Mouse (Mus musculus): Measurements from ENCODE around the gene Ajap1. TPM values are rescaled to one million over a fixed set of nuclear protein-coding genes. Genes with fewer than 3 reads are reported as not detected.

Gene Ajap1
- polyA plus RNA-seq, 1 experiment = 2.3 TPM

DNA sequence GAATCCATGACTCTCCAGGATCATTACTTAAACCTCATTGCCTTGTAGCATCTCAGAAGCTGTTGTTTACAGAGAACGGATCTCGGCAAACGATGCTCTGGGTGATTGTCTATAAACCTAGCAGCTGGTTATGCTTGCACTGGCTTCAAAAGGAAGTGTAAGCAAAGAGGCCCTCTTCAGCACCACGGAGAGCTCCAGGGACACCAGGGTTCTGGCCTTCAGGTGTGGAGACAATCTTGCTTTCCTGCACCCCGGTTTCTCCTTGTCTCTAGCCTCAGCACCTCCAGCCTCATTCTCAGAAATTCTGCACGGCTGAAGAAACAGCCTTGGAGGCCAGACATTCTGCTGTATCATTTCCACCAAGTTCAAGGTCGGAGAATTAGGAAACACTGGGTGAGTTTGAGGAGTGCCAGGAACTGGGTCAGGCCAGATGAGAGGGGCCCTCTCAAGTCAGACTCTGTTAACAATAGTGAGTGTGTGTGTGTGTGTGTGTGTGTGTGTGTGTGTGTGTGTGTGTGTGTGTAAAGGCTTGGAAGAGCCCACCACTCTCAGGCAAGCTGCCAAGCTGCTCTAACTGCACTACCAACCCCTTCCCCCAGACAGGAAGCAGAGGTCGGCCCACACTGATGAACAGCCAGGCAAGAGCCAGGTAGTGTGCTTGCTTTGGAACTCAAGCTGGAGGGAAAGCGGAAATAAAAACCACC, 124.9 kb downstream of the Ajap1 start:
- 48% methylated on average over 9 of the region's 9 CpGs for WGBS
- no peak for DNase-seq
- no peaks in the 10 kb centered on the region for H3K36me3 ChIP-seq (ENCODE audit: control insufficient read depth, insufficient read depth, low read length)
- no peak overlapping the region for H3K4me3 ChIP-seq (ENCODE audit: control insufficient read depth, insufficient read depth, low read length)
- no peak for TF ChIP-seq POLR2A (IDR thresholded peaks at IDR 0.05; ENCODE audit: control insufficient read depth, extremely low read depth, insufficient read depth, low read length, poor library complexity)
- TF ChIP-seq CTCF (IDR thresholded peaks at IDR 0.05; ENCODE audit: borderline replicate concordance, control insufficient read depth, extremely low read depth, insufficient read depth, low read length, poor library complexity) = no peak
- no peaks in the 10 kb centered on the region for H3K4me1 ChIP-seq (replicated peaks; ENCODE audit: control insufficient read depth, insufficient read depth, low read length)
- no peaks in the 10 kb centered on the region for H3K27me3 ChIP-seq (ENCODE audit: control insufficient read depth, insufficient read depth, low read length)
- no peak overlapping the region for H3K27ac ChIP-seq (ENCODE audit: control insufficient read depth, insufficient read depth, low read length)

DNA sequence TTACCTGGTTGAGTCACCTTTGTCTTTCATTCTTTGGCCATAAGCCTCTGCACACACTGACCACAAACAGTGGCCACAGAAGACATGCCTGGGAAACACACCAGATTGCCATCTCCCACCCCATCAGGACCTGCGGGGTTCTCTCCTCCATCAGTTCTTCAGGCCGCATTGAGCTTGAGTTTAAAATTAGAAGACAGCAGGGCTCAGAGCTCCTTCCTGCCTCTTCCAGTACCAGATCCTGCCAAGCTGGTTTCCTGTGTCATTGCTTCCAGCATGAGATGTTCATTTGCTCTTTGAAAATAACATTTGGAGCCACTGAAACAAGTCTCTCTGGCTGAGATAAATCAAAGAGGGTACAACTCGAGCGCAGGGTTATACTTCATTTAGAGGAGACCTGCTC, 126.4 kb downstream of the Ajap1 start:
- Histone ChIP-seq H3K27ac (ENCODE audit: control insufficient read depth, insufficient read depth, low read length) (no peak overlapping the region), H3K27me3 (ENCODE audit: control insufficient read depth, insufficient read depth, low read length) (no peaks in the 10 kb centered on the region), H3K36me3 (ENCODE audit: control insufficient read depth, insufficient read depth, low read length) (no peaks in the 10 kb centered on the region), H3K4me3 (ENCODE audit: control insufficient read depth, insufficient read depth, low read length) (no peak overlapping the region), H3K4me1 (replicated peaks; ENCODE audit: control insufficient read depth, insufficient read depth, low read length) (no peaks in the 10 kb centered on the region)
- TF ChIP-seq POLR2A (IDR thresholded peaks at IDR 0.05; ENCODE audit: control insufficient read depth, extremely low read depth, insufficient read depth, low read length, poor library complexity) = no peak
- TF ChIP-seq CTCF (IDR thresholded peaks at IDR 0.05; ENCODE audit: borderline replicate concordance, control insufficient read depth, extremely low read depth, insufficient read depth, low read length, poor library complexity) = no peak
- 92% methylated on average over 4 of the region's 4 CpGs for WGBS
- DNase-seq = no peak

DNA sequence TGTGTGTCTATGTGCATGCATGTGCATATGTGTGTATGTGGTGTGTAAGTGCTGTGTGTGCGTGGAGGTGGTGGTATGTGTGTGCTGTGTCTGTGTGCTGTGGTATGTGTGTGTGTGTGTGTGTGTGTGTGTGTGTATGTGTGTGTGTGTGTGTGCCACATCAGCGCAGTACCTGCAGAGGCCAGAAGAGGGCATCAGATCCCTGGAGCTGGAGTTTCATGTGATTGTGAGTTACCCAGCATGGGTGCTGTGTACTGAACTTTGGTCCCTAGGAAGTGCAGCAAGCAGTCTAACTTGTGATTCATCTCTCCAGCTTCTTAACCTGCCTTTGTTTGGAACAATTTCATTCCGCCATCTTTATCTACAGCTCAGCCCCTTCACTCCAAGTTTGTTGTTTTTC, 137.6 kb downstream of the Ajap1 start:
- Histone ChIP-seq H3K27ac (ENCODE audit: control insufficient read depth, insufficient read depth, low read length) (no peak overlapping the region), H3K27me3 (ENCODE audit: control insufficient read depth, insufficient read depth, low read length) (no peaks in the 10 kb centered on the region), H3K4me1 (replicated peaks; ENCODE audit: control insufficient read depth, insufficient read depth, low read length) (no peaks in the 10 kb centered on the region), H3K36me3 (ENCODE audit: control insufficient read depth, insufficient read depth, low read length) (no peaks in the 10 kb centered on the region), H3K4me3 (ENCODE audit: control insufficient read depth, insufficient read depth, low read length) (no peak overlapping the region)
- no peak for TF ChIP-seq CTCF (IDR thresholded peaks at IDR 0.05; ENCODE audit: borderline replicate concordance, control insufficient read depth, extremely low read depth, insufficient read depth, low read length, poor library complexity)
- DNase-seq = no peak
- WGBS = 90% methylated on average over 3 of the region's 3 CpGs

DNA sequence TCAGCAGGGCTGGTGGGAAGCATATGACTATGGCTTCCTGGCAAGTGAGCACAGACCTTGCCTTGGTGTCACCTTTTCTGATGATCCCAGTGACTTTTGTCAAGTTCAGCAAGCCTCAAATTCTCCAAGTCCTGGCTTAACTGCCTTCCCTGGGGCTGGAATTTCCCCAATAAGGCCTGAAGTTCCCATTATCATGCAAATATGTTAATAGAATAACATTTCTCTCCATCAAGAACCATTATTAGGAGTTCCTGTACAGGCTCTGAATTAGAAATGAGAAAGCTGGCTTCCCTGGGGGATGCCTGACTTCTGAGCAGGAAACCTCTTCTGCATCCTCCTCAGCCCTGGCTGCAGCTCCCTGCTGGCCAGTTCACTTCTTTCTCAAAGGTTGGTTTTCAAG, 141.7 kb downstream of the Ajap1 start:
- Histone ChIP-seq H3K4me1 (replicated peaks; ENCODE audit: control insufficient read depth, insufficient read depth, low read length) (no peaks in the 10 kb centered on the region), H3K36me3 (ENCODE audit: control insufficient read depth, insufficient read depth, low read length) (no peaks in the 10 kb centered on the region), H3K27me3 (ENCODE audit: control insufficient read depth, insufficient read depth, low read length) (no peaks in the 10 kb centered on the region), H3K4me3 (ENCODE audit: control insufficient read depth, insufficient read depth, low read length) (no peak overlapping the region), H3K27ac (ENCODE audit: control insufficient read depth, insufficient read depth, low read length) (no peak overlapping the region)
- TF ChIP-seq POLR2A (IDR thresholded peaks at IDR 0.05; ENCODE audit: control insufficient read depth, extremely low read depth, insufficient read depth, low read length, poor library complexity) = no peak
- no peak for TF ChIP-seq CTCF (IDR thresholded peaks at IDR 0.05; ENCODE audit: borderline replicate concordance, control insufficient read depth, extremely low read depth, insufficient read depth, low read length, poor library complexity)
- DNase-seq = no peak

DNA sequence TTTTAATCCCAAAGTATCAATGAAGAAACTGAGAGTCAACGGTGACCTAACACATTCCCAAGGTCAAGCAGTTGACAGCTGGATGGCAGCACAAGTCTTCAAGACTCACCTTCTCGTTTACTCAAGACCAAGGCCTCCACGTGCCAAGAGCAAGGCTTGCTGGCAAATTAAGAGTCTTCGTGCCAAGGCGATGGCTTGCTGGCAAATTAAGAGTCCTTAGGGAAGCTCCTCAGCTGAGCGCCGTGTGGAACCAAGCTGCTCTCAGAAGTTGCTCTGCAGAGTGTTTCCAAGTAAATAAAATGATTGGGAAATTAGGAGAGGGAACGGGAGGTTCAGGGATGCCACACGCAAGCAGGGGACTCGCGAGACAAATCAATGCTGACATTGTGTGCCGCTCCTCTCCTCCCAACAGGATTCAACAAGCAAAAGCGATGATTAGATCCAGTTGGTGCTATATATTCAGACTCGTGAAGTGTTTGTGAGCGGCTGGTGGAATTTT, 147.3 kb downstream of the Ajap1 start:
- 90% methylated on average over 15 of the region's 15 CpGs for WGBS
- no peak for DNase-seq
- Histone ChIP-seq H3K4me1 (replicated peaks; ENCODE audit: control insufficient read depth, insufficient read depth, low read length) (no peaks in the 10 kb centered on the region), H3K27ac (ENCODE audit: control insufficient read depth, insufficient read depth, low read length) (no peak overlapping the region), H3K27me3 (ENCODE audit: control insufficient read depth, insufficient read depth, low read length) (no peaks in the 10 kb centered on the region), H3K36me3 (ENCODE audit: control insufficient read depth, insufficient read depth, low read length) (no peaks in the 10 kb centered on the region), H3K4me3 (ENCODE audit: control insufficient read depth, insufficient read depth, low read length) (no peak overlapping the region)
- no peak for TF ChIP-seq POLR2A (IDR thresholded peaks at IDR 0.05; ENCODE audit: control insufficient read depth, extremely low read depth, insufficient read depth, low read length, poor library complexity)

DNA sequence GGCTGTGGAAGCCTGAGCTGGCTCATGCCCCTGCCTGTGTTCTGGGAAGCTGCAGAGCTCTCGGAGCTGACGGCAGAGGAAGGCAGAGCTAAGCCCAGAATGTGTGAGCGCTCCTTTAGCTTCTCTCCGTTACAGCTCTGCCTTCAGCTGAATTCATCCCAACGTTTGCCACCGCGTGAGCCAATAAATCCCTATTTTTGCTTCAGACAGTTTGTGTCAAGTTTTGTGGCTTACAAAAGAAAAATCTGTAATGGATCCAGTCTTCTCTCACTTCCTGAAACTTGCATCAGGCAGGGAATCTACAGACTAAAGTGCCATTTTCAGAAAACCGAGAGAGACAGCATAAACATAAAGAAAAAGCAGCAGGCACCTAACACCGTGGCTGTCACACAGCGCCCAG, 154.8 kb downstream of the Ajap1 start:
- no peak overlapping the region for H3K27ac ChIP-seq (ENCODE audit: control insufficient read depth, insufficient read depth, low read length)
- H3K27me3 ChIP-seq (ENCODE audit: control insufficient read depth, insufficient read depth, low read length) = no peaks in the 10 kb centered on the region
- DNase-seq = no peak
- 86% methylated on average over 10 of the region's 10 CpGs for WGBS
- TF ChIP-seq CTCF (IDR thresholded peaks at IDR 0.05; ENCODE audit: borderline replicate concordance, control insufficient read depth, extremely low read depth, insufficient read depth, low read length, poor library complexity) (no peak), POLR2A (IDR thresholded peaks at IDR 0.05; ENCODE audit: control insufficient read depth, extremely low read depth, insufficient read depth, low read length, poor library complexity) (no peak)
- no peaks in the 10 kb centered on the region for H3K36me3 ChIP-seq (ENCODE audit: control insufficient read depth, insufficient read depth, low read length)
- H3K4me1 ChIP-seq (replicated peaks; ENCODE audit: control insufficient read depth, insufficient read depth, low read length) = no peaks in the 10 kb centered on the region
- H3K4me3 ChIP-seq (ENCODE audit: control insufficient read depth, insufficient read depth, low read length) = no peak overlapping the region
